Mouse (Mus musculus): ENCODE measurements around the gene Pbx4.

- TF ChIP-seq CTCF (IDR thresholded peaks at IDR 0.05; ENCODE audit: borderline replicate concordance, insufficient read depth, low read depth, low read length), result no peak
- TF ChIP-seq POLR2A (IDR thresholded peaks at IDR 0.05; ENCODE audit: borderline replicate concordance, insufficient read depth, low read length), result no peak
Measured at GRCm38 (mm10) chr8:69887289-69888243, 55.3 kb downstream of the Pbx4 start, which contains the start of gene Cilp2.

Data from cerebellum, adult 2 months (tissue).